Mouse (Mus musculus) heart, adult 2 months (tissue): ENCODE measurements at regions not wholly inside any gene's neighbourhood (a gene's known extent, or its start where the extent isn't known, plus 50 kb on each side); places are given as distances from the start of the nearest gene placed in this dataset.

ENCODE experiments used
- DNase-seq, 2 experiments: peaks; one replicate each; pipeline ENCODE4 v3.0.0; 2021
- H3K27ac ChIP-seq: fragments of 200-600 bp; 2 replicates; pipeline ENCODE4 v1.8.1; 2022
- H3K27me3 ChIP-seq: fragments of 200-500 bp; 2 replicates; pipeline ENCODE4 v1.6.1; 2012; ENCODE audit warnings: mild to moderate bottlenecking, low read length, inconsistent platforms, mixed read lengths; ENCODE audit not compliant: control insufficient read depth, insufficient read depth
- H3K36me3 ChIP-seq: fragments of 200-500 bp; 2 replicates; pipeline ENCODE4 v1.6.1; 2012; ENCODE audit warnings: low read length, inconsistent platforms; ENCODE audit not compliant: control insufficient read depth, insufficient read depth
- H3K4me1 ChIP-seq: fragments of 200-500 bp; 2 replicates; pipeline ENCODE4 v1.6.1; 2011; ENCODE audit warnings: low read length; ENCODE audit not compliant: control insufficient read depth, insufficient read depth
- H3K4me3 ChIP-seq: fragments of 200-600 bp; 2 replicates; pipeline ENCODE4 v1.8.1; 2022
- H3K79me2 ChIP-seq: fragments of 200-500 bp; replicated peaks from 2 replicates; pipeline ENCODE4 v1.6.1; 2012; ENCODE audit warnings: mild to moderate bottlenecking, inconsistent platforms, low read length, moderate library complexity, mixed read lengths; ENCODE audit not compliant: control insufficient read depth, insufficient read depth
- H3K9ac ChIP-seq: fragments of 200-500 bp; 2 replicates; pipeline ENCODE4 v1.6.1; 2012; ENCODE audit warnings: low read depth, mild to moderate bottlenecking, control low read depth, inconsistent platforms, low read length, mixed read lengths
- CTCF ChIP-seq: fragments of 200-600 bp; IDR thresholded peaks from 2 replicates; pipeline ENCODE4 v1.8.1; 2022; ENCODE audit warnings: antibody characterized with exemption, mild to moderate bottlenecking, moderate library complexity
- EP300 ChIP-seq: fragments of 200-500 bp; IDR thresholded peaks from 2 replicates; pipeline ENCODE4 v1.6.1; 2011; ENCODE audit warnings: low read depth, low read length, control low read depth; ENCODE audit not compliant: insufficient read depth
- POLR2A ChIP-seq: fragments of 200-500 bp; IDR thresholded peaks from 2 replicates; pipeline ENCODE4 v1.6.1; 2011; ENCODE audit warnings: mild to moderate bottlenecking, low read depth, low read length, control low read depth; ENCODE audit not compliant: insufficient read depth
- WGBS: fragments of 180-500 bp; shearing (Covaris S2); methylation state at CpG from one replicate; pipeline ENCODE4 v1.1.7; 2018; 5-methylcytosine and 5-hydroxymethylcytosine counted together
- intact Hi-C: fragments of 180-260 bp; cut with DNase I; formaldehyde crosslinking; loops from one replicate; pipeline ENCODE4 v1.15.1; 2025

- no peaks in the 10 kb centered on the region for H3K27me3 ChIP-seq
- TF ChIP-seq CTCF (no peak), POLR2A (no peak), EP300 (no peak)
- no peak overlapping the region for H3K27ac ChIP-seq
- peaks cover 3% of the 10 kb centered on the region; the same call in 1 of the 2 replicates for H3K36me3 ChIP-seq
- H3K4me1 ChIP-seq = peaks cover 3% of the 10 kb centered on the region; the same call in 1 of the 2 replicates
- intact Hi-C loops = loop anchor here (5.0 kb wide), 1 partner anchor 54 kb away; no protein-coding TSS in a partner anchor
- no peak for DNase-seq
- H3K9ac ChIP-seq = no peak overlapping the region
- no peak overlapping the region for H3K4me3 ChIP-seq
- WGBS = 89% methylated on average over 2 of the region's 2 CpGs
- no peaks in the 10 kb centered on the region for H3K79me2 ChIP-seq
These were observed 332.5 kb upstream of the Cwc22 start for GRCm38 (mm10) chr2:78278630-78279029.

- peaks cover 3% of the 10 kb centered on the region; the same call in 1 of the 2 replicates for H3K36me3 ChIP-seq
- H3K4me3 ChIP-seq = no peak overlapping the region
- no peaks in the 10 kb centered on the region for H3K79me2 ChIP-seq
- H3K9ac ChIP-seq = no peak overlapping the region
- H3K27me3 ChIP-seq = no peaks in the 10 kb centered on the region
- no peak overlapping the region for H3K27ac ChIP-seq
- 74% methylated on average over 8 of the region's 8 CpGs for WGBS
- intact Hi-C loops = loop anchor here (5.0 kb wide), 1 partner anchor 55 kb away; no protein-coding TSS in a partner anchor
- H3K4me1 ChIP-seq = peaks cover 3% of the 10 kb centered on the region; the same call in 1 of the 2 replicates
- TF ChIP-seq EP300 (no peak), CTCF (no peak), POLR2A (no peak)
- no peak for DNase-seq
These were observed 331.5 kb upstream of the Cwc22 start for GRCm38 (mm10) chr2:78277699-78278098.

- Histone ChIP-seq H3K79me2 (no peaks in the 10 kb centered on the region), H3K27ac (no peak overlapping the region), H3K4me3 (no peak overlapping the region), H3K9ac (no peak overlapping the region), H3K4me1 (no peaks in the 10 kb centered on the region), H3K27me3 (no peaks in the 10 kb centered on the region), H3K36me3 (no peaks in the 10 kb centered on the region)
- intact Hi-C loops = no loop called here
- WGBS = 85% methylated on average over 5 of the region's 5 CpGs
- DNase-seq = no peak
- TF ChIP-seq EP300 (no peak), CTCF (no peak), POLR2A (no peak)
These were observed 327.9 kb upstream of the Cwc22 start for GRCm38 (mm10) chr2:78274122-78274521.

GRCm38 (mm10) chr2:78268705-78269104, 322.5 kb upstream of the Cwc22 start:
- Histone ChIP-seq H3K4me1 (no peaks in the 10 kb centered on the region), H3K27ac (no peak overlapping the region), H3K4me3 (no peak overlapping the region), H3K79me2 (no peaks in the 10 kb centered on the region), H3K27me3 (no peaks in the 10 kb centered on the region), H3K9ac (no peak overlapping the region), H3K36me3 (no peaks in the 10 kb centered on the region)
- 80% methylated on average over 4 of the region's 4 CpGs for WGBS
- intact Hi-C loops = no loop called here
- no peak for TF ChIP-seq POLR2A
- TF ChIP-seq CTCF = no peak
- TF ChIP-seq EP300 = no peak
- no peak for DNase-seq

DNA sequence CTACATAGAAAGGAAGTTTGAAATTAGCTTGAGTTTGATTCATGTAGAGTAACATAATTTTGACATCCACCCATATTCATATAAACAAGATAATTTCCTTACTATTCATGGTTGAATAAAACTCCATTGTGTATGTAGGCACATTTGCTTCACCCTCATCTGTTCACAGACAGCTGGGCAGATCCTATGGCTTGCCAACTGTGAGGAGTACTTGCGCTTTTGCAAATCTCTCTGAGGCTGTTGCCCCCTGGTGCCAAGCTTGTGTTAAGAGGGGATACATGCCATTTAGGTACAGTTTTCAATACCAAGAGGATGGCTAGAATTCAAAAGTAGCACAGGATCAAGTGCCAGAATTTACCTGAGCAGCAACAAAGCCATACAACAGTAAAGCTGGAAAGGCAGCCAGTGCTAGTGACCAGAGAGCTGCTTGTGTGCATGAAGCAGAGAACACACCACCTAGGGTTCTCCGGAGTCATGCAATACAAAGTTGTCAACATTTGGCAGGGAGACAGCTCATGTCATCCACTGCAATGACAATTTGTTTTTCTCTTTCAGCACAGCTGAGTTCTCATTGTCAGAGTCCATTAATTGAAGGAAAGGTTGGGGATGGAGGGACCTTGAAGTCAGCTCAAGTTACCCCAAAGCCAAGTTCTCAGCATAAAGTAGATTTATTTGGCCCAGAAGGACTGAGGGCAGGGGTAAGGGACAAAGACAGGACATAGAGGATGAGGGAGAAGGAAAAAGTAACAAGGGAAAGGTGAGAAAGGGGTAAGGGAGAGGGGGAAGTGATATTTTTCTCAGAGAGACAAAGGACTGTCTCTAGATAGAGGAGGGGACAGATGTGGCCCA, 321.6 kb upstream of the Cwc22 start:
- Histone ChIP-seq H3K4me1 (no peaks in the 10 kb centered on the region), H3K36me3 (no peaks in the 10 kb centered on the region), H3K79me2 (no peaks in the 10 kb centered on the region), H3K9ac (no peak overlapping the region), H3K27ac (no peak overlapping the region), H3K4me3 (no peak overlapping the region), H3K27me3 (no peaks in the 10 kb centered on the region)
- DNase-seq = no peak
- 85% methylated on average over 2 of the region's 2 CpGs for WGBS
- intact Hi-C loops = no loop called here
- no peak for TF ChIP-seq POLR2A
- TF ChIP-seq EP300 = no peak
- TF ChIP-seq CTCF = no peak

DNA sequence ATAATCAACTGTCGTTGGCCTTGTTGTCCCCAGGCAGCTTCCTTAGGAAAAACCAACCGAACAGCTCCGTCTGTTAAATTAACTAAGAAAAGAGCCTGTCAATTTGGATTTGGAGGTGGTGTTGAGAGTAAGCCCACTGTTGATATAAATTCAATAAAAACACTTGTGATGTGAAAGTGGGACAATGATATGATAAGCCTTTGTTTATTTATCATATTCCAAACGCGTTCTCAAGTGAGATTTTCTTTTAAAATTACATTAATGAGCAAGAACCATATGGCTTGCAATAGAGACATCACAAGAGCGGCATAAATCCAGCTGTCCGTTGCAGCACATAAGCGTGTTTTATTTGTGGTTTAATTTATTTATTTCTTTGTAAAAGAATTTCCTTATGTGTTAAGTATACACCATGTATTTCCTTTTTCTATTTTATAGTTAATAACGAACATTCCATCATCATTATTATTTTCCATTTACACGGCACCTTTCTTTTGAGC, 307.5 kb upstream of the Cwc22 start:
- Histone ChIP-seq H3K36me3 (no peaks in the 10 kb centered on the region), H3K4me1 (no peaks in the 10 kb centered on the region), H3K79me2 (no peaks in the 10 kb centered on the region), H3K27ac (no peak overlapping the region), H3K27me3 (no peaks in the 10 kb centered on the region), H3K9ac (no peak overlapping the region), H3K4me3 (no peak overlapping the region)
- TF ChIP-seq EP300 (no peak), POLR2A (no peak), CTCF (no peak)
- no peak for DNase-seq
- intact Hi-C loops = no loop called here
- 83% methylated on average over 10 of the region's 10 CpGs for WGBS
